Mouse (Mus musculus): ENCODE data around the gene Nploc4.
A peak's percentile ranks its signal among the peaks of the same experiment; 100 is the strongest.
"Not testable (repeated sequence)": the region's sequence is repeated elsewhere in the genome, so short reads cannot be mapped to it uniquely, and the experiment has no call there.

Nploc4 gene

DNA sequence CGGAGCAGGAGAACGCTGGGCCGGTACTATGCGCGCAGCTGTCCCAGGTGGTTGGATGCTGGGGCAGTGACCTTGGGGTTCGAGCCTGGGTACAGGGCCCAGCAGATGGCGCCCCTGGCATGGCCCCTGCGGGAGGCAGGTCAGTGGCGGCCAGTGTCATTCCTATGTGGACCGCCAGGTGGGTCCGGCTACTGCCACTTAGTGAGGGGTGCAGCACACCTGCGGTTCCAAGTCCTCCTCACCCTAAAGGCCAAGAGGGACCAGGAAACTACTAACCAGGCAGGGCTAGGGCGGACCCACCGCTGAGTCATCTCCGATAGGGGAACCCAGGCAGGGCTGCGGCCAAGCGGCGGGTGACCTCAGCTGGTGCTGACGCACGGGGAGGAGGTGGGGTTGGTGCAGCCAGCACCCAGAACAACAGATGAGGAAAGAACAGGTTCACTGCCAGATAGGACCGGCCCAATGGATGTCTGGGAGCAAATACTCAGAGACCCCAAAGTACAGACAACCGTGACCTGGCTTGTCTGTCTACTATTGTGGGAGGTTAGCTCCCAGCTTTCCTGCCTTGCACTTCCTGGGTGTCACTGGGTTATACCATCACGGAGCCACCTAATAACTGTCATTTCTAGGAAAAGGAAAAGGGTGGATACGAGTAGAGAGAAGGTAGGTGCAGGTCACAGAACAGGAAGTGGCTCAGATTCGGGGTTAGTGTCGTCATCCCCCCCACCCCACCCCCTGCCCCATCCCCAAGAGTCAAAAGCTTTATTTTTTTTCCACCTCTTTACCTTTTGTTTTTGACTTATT is 83.8 kb downstream of the Nploc4 start:
- peak; percentile 66 for DNase-seq (ENCODE audit: low spot score)

DNA sequence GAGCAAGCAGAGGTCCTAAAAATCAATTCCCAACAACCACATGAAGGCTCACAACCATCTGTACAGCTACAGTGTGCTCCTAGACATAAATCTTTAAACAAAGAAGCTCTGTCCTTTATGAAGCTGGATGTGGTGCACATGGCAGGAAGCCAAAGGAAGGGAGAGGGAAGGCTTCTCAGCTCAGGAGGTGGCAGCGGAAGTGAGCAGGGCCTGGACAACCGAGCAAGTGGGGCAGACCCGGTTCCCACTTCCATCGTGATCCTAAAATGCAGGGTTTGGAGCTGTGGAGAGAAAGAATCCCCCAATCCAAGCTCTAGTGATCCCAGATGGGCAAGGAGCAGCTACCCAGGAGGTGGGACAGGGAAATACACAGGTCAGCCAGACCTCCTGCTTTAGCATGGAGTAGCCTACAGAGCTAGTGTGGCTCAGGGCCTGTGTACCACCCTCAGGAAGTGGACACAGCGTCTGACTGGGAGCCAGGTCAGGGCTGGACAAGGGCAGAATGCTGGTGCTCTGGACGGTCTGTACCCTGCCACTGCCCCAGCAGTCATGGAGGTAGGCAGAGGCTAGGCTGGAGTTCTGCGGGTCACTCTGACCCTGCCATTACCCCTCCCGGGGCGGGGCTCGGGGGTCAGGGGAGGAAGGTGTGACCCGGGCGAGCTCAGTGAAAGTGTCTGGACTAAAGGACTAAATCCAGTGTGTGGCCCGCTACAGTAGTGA is 84.8 kb downstream of the Nploc4 start:
- DNase-seq (ENCODE audit: low spot score) = peak; percentile 12

DNA sequence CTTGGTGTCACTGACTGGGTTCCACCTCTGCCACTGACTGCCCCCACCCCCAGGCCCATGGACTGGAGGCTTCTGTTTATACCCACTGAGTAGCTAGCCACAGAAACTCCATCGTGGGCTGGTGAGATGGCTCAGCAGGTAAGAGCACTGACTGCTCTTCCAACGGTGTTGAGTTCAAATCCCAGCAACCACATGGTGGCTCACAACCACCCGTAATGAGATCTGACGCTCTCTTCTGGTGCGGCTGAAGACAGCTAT is 85.5 kb downstream of the Nploc4 start:
- not testable (repeated sequence) for DNase-seq (ENCODE audit: low spot score)

DNA sequence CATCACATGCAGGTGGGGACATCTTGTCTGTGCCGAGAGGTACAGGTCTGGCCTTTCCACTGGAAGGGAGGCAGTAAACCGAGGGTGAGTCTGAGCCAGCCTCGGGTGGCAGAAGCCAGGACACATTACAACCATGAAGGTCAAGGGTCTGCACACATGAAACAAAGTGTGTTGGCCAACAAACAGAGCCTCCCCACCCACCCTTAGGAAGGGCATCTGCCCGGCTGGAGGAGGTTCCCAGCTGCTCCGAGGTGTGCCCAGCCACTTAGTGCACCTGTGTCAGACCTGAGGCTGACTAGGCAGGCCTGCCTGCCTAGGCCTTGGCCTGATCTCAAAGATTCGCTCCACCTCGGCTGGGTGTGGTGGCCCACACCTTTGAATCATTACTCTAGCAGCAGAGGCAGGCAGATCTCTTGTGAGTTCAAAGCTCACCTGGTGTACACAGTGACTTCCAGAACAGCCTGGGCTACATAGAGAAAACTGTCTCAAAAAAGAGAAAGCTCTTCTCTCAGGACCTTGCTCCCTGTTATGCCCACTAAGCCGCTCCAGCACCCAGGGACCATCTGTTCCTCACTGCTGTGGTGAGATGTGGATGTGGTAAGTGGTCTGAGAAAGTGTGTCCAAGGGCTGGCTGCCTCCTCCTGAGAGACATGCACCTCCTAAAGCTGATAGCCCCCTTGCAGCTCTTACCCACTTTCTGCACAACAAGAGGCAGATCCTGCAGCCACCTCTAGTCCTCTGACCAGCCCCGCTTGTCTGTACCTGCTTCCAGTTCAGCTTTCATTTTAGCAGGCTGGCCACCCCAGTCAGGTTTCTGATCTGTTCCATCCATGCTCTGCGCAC is 86.0 kb downstream of the Nploc4 start:
- DNase-seq (ENCODE audit: low spot score) = peak; percentile 9

DNA sequence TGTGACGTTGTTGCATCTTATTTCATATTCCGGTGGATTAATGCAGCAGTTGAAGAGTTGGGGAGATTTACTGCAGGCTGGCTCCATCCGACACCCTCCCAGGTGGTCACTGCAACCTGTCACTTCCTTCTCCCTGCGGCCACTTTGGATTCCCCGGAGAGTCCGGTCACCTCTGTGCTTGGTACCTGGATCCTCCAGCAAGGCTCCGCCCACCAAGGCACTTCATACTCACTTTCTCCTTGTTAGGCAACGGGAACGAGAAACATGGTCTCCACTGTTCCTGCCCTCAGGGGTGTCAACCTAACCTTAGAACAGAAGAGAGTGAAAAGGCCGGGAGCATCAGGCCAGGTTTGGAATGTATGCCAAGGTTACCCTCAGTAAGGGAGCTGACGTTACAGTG is 86.8 kb downstream of the Nploc4 start:
- peak; percentile 10 for DNase-seq (ENCODE audit: low spot score)

DNA sequence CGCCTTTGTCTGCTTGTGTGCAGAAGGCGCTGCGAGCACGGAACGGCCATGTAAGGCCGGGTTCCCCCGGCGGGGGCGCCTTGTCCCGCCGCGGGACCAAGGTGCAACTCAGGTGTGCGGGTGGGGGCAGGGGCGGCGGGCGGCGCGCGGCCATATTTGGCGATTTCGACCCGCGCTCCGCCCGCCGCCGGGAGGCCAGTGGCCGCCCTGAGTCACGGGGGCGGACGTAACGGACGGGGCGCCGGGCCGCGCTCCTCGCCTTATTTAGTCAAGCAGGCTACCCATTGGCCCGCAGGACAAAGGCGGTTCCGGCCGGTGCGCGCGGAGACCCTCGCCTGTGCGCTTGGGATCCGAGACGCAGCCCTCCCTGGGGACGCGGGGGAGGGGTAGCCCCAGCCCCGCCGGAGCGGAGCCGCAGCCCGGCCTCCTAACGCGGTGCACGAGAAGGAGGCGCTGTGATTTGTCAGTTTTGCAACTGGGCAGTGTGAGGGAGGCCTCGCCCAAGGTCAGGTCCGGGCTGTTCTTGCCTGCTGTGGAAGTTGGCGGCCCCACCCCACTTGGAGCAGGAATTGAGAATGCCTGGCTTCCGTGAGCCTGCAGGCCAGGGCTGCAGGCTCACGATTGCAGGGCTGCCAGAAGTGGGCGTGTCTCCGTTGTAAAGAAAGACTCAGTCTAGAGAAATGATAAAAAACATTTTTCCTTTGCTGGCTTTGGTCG is 87.4 kb downstream of the Nploc4 start:
- DNase-seq (ENCODE audit: low spot score) = peak; percentile 77

DNA sequence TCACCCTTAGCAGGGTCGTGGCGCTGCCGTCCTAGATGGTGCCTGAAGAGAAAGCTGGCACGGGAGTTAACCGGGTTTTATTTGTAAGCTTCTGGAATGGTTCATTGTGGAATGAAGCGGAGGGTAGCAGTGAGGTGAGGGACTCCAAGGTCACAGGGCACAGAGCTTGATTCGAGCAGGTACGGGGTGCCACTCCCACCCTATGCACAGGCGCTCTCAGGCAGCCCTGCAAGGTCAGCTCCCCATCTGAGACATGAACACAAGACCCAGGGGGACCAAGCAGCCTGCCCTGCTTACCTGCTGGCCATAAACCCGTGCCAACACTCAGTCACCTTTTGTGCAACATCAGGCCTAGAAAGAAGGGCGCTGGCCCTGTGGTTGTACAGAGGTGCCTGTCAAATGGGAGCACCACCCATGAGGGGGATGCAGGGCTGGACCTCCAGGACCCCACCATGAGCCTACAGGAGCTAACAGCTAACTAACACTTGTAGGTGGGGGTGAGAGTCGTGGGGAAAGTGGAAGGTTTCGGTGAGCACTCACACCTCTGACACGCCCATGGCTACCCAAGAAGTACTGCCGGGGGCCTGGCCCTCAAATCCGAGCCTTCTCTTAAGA is 88.0 kb downstream of the Nploc4 start:
- DNase-seq (ENCODE audit: low spot score) = peak; percentile 15

DNA sequence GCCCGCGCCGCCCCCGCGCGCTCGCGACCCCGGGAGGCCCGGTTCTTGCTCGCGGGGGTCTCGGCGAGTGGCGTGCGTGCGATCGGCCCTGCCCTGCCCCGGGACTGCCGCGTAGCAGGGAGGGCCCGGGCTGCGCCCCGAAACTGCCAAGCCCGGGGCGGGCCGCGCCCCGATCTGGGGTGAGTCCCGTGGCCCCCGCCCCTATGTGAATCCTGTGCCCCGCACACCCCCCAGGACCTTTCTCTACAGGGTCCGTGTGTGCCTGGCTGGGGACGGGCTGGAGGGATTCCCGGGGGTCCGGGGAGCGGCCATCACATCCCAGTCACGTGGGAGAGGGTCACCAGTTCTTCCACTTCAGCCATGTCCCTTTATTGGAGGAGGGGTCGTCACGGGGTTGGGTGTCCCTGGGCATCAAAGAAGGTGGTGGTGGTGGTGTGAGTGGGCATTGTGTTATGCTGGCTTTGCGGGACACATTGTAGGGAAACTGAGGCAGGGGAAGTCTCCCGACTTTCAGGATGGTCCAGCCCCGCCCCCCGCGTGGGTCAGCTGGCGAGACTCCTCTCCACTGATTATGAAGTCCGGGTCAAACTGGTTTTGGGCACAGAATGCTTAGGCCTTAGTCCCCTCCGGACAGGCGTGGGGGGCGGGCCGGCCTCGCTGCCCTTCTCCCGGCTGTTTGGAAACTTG is 88.7 kb downstream of the Nploc4 start:
- peak; percentile 16 for DNase-seq (ENCODE audit: low spot score)

DNA sequence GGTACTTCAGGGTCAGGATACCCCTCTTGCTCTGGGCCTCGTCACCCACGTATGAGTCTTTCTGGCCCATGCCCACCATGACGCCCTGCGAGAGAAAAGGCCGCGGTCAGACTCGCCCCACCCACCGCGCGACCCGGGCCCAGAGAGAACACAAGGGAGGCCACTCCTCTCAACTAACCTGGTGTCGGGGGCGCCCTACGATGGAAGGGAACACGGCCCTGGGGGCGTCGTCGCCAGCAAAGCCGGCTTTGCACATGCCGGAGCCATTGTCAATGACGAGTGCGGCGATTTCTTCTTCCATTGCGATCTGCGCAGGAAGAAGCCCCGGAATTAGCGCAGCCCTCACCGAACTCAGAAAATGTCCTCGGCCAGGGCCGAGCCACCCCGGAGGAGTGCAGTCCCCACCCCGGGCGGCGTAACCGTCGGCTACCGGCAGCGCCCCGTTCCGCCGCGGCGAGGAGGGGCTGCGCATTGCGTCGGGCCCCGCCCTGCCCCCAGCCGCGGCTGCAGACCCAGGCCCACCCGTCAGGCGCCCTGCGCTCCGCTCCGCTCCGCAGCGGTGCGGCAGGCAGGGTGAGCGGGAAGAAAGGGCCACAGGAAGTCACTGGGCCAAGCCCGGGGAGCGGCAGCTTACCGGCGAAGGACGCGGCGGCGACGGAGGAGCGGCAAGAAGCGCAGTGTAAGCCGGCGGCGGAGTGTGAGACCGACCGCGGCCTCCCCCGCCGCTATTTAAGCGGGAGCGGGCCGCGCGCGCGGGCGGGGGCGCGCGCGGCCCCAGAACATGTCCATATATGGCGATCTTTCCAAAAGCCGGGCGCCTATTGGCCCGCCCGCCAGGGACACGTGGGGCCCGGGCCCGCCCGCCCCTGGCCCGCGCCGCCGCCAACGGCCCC is 89.5 kb downstream of the Nploc4 start, which contains the start of gene Actg1:
TSS of gene Actg1 (minus strand) at position 752 of the 893 bp plus-strand sequence.
- DNase-seq (ENCODE audit: low spot score) = peak; percentile 38

DNA sequence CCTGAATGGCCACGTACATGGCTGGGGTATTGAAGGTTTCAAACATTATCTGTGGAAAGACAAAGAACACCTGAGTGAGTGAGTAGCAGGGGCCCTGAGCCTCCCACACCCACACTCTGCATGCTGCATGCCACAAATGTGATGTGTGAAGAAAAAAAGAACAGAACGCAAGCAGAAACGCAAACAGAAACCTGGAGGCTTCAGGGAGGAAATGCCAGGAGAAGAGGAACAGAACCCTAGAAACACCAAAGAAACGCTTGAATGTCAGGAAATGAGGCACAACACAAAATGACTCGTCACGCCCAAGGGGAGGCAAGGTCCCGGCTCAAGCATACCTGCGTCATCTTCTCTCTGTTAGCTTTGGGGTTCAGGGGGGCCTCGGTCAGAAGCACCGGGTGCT is 90.2 kb downstream of the Nploc4 start:
- no peak for DNase-seq (ENCODE audit: low spot score)

DNA sequence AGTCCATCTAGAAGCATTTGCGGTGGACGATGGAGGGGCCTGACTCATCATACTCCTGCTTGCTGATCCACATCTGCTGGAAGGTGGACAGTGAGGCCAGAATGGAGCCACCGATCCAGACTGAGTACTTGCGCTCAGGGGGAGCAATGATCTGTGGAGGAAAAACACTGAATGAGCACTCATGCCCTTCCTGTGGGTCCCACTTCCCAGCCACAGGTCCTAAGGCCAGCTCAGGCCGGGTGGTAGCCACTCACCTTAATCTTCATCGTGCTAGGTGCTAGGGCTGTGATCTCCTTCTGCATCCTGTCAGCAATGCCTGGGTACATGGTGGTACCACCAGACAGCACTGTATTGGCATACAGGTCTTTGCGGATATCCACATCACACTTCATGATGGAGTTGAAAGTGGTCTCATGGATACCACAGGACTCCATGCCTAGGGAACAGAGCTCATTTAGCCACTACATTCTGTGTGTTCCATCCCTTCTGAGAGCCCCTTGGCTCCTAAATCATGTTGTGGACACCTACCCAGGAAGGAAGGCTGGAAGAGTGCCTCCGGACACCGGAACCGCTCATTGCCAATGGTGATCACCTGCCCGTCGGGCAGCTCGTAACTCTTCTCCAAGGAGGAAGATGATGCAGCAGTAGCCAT is 91.0 kb downstream of the Nploc4 start:
- not testable (repeated sequence) for DNase-seq (ENCODE audit: low spot score)

DNA sequence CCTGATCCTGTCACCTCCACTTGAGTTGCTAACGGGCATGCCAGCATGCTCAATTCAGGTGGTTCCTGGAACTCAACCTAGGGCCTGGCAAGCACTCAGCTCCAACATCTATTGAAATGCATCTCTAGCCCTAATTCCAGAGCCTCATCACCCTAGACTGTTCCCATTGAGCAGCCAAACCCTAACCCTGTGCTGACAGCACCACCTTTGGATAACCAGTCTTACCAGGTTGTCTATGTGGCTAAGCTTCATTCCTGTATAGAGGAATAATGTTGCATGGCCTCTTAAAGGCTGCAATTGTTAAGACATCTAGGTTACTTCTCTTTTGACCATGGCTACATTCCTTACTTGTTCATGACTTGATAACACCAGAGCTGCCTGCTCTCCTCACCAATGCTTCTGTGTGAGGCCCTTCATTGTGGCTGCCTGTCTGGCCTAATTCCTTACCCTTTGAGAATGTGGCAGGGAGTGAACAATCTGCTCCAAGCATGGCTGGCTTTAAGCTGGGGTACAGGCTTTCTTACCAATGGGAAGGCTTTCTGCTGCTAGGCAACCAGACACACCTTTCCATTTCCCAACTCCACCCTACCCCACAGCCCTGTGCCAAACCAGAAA is 92.3 kb downstream of the Nploc4 start:
- no peak for DNase-seq (ENCODE audit: low spot score)

DNA sequence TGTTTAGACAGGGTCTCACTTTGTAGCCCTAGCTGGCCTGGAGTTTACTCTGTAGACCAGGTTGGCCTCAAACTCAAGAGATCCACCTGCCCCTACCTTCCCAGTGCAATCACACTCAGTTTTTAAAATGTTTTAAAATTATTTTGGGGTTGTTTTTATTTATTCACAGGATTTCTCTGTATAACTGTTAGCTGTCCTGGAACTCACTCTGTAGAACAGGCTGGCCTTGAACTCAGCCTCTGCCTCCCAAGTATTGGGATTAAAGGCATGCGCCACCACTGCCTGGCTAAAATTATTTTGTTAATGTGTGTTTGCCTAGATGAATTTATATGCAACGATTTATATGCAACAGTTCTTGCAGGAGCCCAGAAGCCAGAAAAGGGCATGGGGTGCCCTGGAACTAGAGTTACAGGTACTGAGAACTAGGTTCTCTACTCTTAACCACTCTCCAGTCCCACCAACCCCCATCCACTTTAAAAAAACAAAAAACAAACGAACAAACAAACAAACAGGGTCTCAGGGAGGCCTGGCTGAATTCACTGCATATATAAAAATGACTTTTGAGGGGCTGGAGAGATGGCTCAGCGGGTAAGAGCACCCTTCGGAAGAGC is 93.1 kb downstream of the Nploc4 start:
- no peak for DNase-seq (ENCODE audit: low spot score)

DNA sequence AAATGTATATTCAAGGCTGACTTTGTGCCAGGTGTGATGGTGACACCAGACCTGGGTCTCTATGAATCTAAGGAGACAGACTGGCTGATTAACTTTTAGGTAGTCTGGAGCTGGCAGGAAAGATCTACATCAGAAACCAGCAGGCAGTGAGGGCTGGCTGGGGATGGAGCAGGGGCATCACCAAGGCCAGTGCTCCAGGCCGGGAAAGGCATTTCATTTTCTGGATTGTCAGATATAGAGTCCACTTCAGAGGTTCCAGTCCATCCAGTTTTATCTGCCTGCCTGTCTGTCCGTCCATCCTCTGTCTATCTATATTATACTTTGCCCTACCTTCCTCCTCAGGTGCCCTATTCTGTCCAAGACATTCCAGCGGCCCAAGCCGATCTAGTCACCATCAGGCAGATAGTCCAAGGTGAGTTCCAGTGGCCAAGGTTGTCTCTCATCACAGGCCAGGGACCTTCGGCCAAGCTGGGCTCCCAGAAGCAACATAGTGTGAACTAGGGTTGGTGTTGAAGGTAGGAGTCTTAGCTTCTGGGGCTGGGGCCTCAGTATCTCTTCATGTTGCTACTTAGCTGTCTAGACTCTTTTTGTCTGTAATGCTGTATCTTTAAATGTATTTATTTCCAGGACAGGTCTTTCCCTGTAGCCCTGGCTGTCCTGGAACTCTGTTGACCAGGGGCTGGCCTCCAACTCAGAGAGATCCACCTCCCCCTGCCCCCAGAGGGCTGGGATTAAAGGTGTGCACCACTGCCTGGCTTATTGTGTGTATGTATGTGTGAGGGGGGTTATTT is 93.8 kb downstream of the Nploc4 start:
- DNase-seq (ENCODE audit: low spot score) = no peak

DNA sequence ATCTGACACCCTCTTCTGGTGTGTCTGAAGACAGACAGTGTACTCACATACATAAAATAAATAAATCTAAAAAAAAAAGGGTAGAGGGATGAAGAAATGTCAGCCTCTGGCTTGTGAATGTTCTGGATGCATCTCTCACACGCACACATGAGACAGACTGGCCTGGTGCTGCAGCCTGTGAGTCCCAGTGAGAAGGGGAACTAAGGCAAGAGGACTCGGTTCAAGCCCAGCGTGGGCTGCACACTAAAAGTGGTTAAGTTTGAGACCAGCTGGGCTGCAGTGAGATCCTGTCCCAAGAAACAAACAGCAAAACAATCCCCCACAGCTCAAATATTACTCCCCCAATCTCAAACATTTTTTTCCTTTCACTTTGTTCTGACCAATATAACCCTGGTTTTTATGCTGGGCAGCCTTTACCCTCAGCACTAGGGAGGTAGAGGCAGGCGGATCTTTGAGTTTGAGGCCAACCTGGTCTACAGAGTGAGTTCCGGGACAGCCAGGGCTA is 94.8 kb downstream of the Nploc4 start:
- no peak for DNase-seq (ENCODE audit: low spot score)

DNA sequence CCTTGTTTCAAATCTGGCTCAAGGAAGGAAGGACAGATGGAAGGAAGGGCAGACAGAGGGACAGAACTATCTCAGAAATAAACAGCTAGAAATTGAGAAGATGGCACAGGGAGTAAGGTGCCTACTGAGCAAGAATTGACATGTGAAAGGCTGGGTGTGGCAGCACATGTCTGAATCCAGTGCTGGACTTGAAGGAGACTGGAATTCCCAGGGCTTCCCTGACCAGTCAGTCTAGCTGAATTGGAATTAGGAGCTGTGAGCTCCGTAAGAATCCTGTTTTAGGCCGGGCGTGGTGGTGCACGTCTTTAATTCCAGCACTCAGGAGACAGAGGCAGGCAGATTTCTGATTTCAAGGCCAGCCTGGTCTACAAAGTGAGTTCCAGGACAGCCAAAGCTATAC is 95.8 kb downstream of the Nploc4 start:
- DNase-seq (ENCODE audit: low spot score) = no peak

DNA sequence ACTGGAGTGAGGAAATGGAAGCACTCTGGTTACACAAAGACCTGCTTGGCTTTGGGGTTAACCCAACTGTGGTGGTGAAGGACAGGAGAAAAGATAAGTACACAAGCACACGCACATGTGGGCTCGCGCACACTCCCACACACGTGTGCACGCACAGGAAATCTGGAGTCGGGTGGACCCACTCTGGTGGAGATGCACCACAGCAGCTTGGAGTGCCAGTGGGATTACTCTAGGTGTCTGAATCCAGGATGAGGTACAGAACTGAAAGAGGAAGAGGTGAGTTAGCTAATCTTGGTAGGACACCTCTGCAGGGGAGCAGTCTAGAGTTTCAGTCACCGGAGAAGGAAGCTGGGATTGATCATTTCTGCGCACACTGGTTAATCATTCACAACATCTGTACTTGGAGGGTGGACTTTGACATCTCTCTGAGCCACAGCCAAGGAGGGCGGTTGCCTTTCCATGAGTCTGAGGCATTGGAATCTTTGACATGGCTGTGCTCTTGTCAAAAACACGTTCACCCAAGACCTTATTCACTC is 97.5 kb downstream of the Nploc4 start:
- DNase-seq (ENCODE audit: low spot score) = no peak

Data from urinary bladder, postnatal 10 days (tissue).